In the genomic region with DNA sequence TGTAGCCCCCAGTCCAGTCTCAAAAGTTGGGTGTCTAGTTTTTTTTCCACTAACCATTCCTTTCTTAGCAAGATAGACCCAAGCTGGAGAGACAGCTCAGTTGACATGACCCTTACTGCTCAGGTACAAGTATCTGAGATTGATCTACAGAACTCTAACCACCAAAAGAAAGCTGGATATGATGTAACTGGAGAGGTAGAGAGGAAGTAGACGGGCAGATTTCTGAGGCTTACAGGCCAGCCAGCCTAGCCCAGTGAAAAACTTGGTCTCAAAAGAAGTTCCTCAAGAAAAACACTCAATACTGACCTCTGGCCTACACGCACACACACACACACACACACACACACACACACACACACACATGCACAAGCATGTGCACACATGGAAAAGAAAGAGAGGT, we compare ENCODE assay signal across 35 mouse cellular contexts.
"Had no signal": no experiment of that assay in that cellular context is flagged by ENCODE, and none has a peak within 500 bp of the region (broad histone marks: within the 10 kb centered on the region; RNA-seq: fewer than 3 reads in every experiment).

No protein-coding gene starts in this region.

- H3K9ac ChIP-seq: heart, embryonic 12.5 days; heart, embryonic 13.5 days; heart, embryonic 15.5 days; hindbrain, embryonic 12.5 days; hindbrain, embryonic 13.5 days; hindbrain, embryonic 14.5 days; hindbrain, embryonic 15.5 days; intestine, embryonic 15.5 days; kidney, embryonic 15.5 days had no signal

- H3K4me3 ChIP-seq: heart, embryonic 10.5 days; heart, embryonic 12.5 days; heart, embryonic 13.5 days; heart, embryonic 15.5 days; hindbrain, embryonic 10.5 days; hindbrain, embryonic 12.5 days; hindbrain, embryonic 13.5 days; hindbrain, embryonic 15.5 days; intestine, embryonic 15.5 days; kidney, embryonic 15.5 days; layer of hippocampus, adult 2 months; left cerebral cortex, adult 2 months had no signal

- H3K4me1 ChIP-seq: heart, embryonic 12.5 days; heart, embryonic 15.5 days; intestine, embryonic 15.5 days had no signal

- H3K27ac ChIP-seq: heart, embryonic 10.5 days; heart, embryonic 13.5 days; heart, embryonic 15.5 days; hindbrain, embryonic 10.5 days; hindbrain, embryonic 12.5 days; hindbrain, embryonic 13.5 days; hindbrain, embryonic 14.5 days; hindbrain, embryonic 15.5 days; hindbrain, postnatal 0 days; intestine, embryonic 15.5 days; kidney, embryonic 15.5 days; kidney, postnatal 0 days; layer of hippocampus, adult 2 months; left cerebral cortex, adult 2 months had no signal

- DNase-seq: heart, postnatal 10 days; heart, postnatal 14 days; heart, postnatal 36 days; heart, postnatal 4 days; kidney, adult 11 months; kidney, adult 18-20 months; kidney, adult 2 months; kidney, adult 8-10 months; kidney, adult 9 months; kidney, postnatal 10 days; kidney, postnatal 14 days; kidney, postnatal 25 days; kidney, postnatal 36 days; kidney, postnatal 4 days; layer of hippocampus, adult 9-11 months; layer of hippocampus, postnatal 36 days had no signal

- H3K36me3 ChIP-seq: heart, embryonic 10.5 days; heart, embryonic 12.5 days; heart, embryonic 13.5 days; heart, embryonic 15.5 days; hindbrain, embryonic 10.5 days; hindbrain, embryonic 12.5 days; hindbrain, embryonic 13.5 days; hindbrain, embryonic 15.5 days; intestine, embryonic 15.5 days; kidney, embryonic 15.5 days had no signal

- H3K27me3 ChIP-seq: heart, embryonic 12.5 days; heart, embryonic 13.5 days; heart, embryonic 15.5 days; hindbrain, embryonic 12.5 days; hindbrain, embryonic 13.5 days; hindbrain, embryonic 15.5 days; intestine, embryonic 15.5 days; kidney, embryonic 15.5 days had no signal

- ATAC-seq: hindbrain, embryonic 16.5 days; hindbrain, postnatal 0 days; inflammation-experienced regulatory T-cells, adult 6 months; intestine, embryonic 15.5 days; intestine, embryonic 16.5 days; intestine, postnatal 0 days had no signal
